Comparison of ENCODE assay signal across 8 mouse cellular contexts in genomic region chr9:57439083-57439482, GRCm38 (mm10). TPM values are rescaled to one million over a fixed set of nuclear protein-coding genes. Genes with fewer than 3 reads are reported as not detected.
DNase-seq lines count a peak whose midpoint lies in the region; ATAC-seq and TF ChIP-seq lines count a peak whose summit lies in the region.

No protein-coding gene starts in this region.

- H3K27me3 ChIP-seq in midbrain, embryonic 15.5 days (replicated peaks): no peaks in the 10 kb centered on the region

- peak overlapping the region; percentile 74 for H3K4me2 ChIP-seq in midbrain, embryonic 15.5 days

- no peak for TF ChIP-seq CTCF in left cerebral cortex, adult 2 months (IDR thresholded peaks at IDR 0.05)

- peak overlapping the region; percentile 76 for H3K9ac ChIP-seq in midbrain, embryonic 15.5 days

- no peaks in the 10 kb centered on the region for H3K9me3 ChIP-seq in midbrain, embryonic 15.5 days

- 49% methylated on average over 7 of the region's 7 CpGs for WGBS in midbrain, embryonic 15.5 days

- DNase-seq in left cerebral cortex, adult 2 months (ENCODE audit: extremely low spot score in 1 of 2, low spot score in 2 of 2): no peak
- DNase-seq in left cerebral cortex, adult 11 months (ENCODE audit: low spot score): no peak
- peak; percentile 32 for DNase-seq in brain, adult 2 months (ENCODE audit: low read depth, low spot score)
- peak; percentile 46 for DNase-seq in induced T-regulatory cell, adult 2 months (ENCODE audit: low read depth)
- no peak for DNase-seq in layer of hippocampus, adult 9-10 months (ENCODE audit: low spot score)
- DNase-seq in urinary bladder, adult 18-20 months (ENCODE audit: low spot score in 2 of 2): no peak
- DNase-seq in adrenal gland, postnatal 14 days: no peak

- H3K36me3 ChIP-seq in midbrain, embryonic 15.5 days (replicated peaks): peaks cover 6% of the 10 kb centered on the region; the same call in 1 of the 2 replicates

- peak overlapping the region; percentile 80 for H3K27ac ChIP-seq in left cerebral cortex, adult 2 months
- peak overlapping the region; percentile 84 for H3K27ac ChIP-seq in midbrain, embryonic 15.5 days

- peak overlapping the region; percentile 64 for H3K4me3 ChIP-seq in left cerebral cortex, adult 2 months
- peak overlapping the region; percentile 56 for H3K4me3 ChIP-seq in midbrain, embryonic 15.5 days

- peaks cover 7% of the 10 kb centered on the region for H3K4me1 ChIP-seq in midbrain, embryonic 15.5 days

- intact Hi-C loops in left cerebral cortex, adult 2 months (cut with DNase I): loop anchor here (5.0 to 10.0 kb wide), 2 partner anchors 367 to 544 kb away; partner anchors contain the start of gene Sin3a

- ATAC-seq in midbrain, embryonic 15.5 days (replicated peaks): no peak

RNA-seq across cellular contexts. Expression of gene Ppcdc, which starts 0.8 kb away (rescaled TPM):
- total RNA-seq in left cerebral cortex, adult 2 months (2021): 10 to 100 TPM; 16.3 to 16.8 TPM
- 24.7 and 28.0 TPM in 2 replicates for polyA plus RNA-seq in midbrain, embryonic 15.5 days (2015; fragmentation: Nextera tagmentation; extraction: Ambion mirVana)
- 19.8 and 24.6 TPM in 2 replicates for total RNA-seq in adrenal gland, postnatal 14 days (2021)

RNA-seq across cellular contexts. Expression of gene Scamp5, which starts 28.8 kb away (rescaled TPM):
- total RNA-seq in left cerebral cortex, adult 2 months (2021): 100 to 1,000 TPM; 379 TPM
- 153 and 155 TPM in 2 replicates for polyA plus RNA-seq in midbrain, embryonic 15.5 days (2015; fragmentation: Nextera tagmentation; extraction: Ambion mirVana)
- total RNA-seq in adrenal gland, postnatal 14 days (2021): 11.0 and 13.1 TPM in 2 replicates

Comparison
In these comparisons a context has a peak if more than half of its experiments do, and no peak if none do; other contexts are left out.
1. DNase-seq: peak in brain, adult 2 months (single experiment) and induced T-regulatory cell, adult 2 months (single experiment); none in left cerebral cortex, adult 2 months (0 of 2), left cerebral cortex, adult 11 months (single experiment), layer of hippocampus, adult 9-10 months (single experiment), urinary bladder, adult 18-20 months (0 of 2) and adrenal gland, postnatal 14 days (single experiment).
2. RNA of gene Scamp5, which starts 28.8 kb away (total RNA-seq): 379 TPM in left cerebral cortex, adult 2 months; 11.0 to 13.1 TPM in adrenal gland, postnatal 14 days; every median in the first group is over 10 times any median in the second.